ENCODE assay signal across 10 mouse cellular contexts in genomic region chr7:115865979-115866697, GRCm38 (mm10).
DNase-seq lines count a peak whose midpoint lies in the region; ATAC-seq and TF ChIP-seq lines count a peak whose summit lies in the region.
"Had no signal": no experiment of that assay in that cellular context is flagged by ENCODE, and none has a peak within 500 bp of the region (broad histone marks: within the 10 kb centered on the region; RNA-seq: fewer than 3 reads in every experiment).

No protein-coding gene starts in this region.

- H3K4me1 ChIP-seq in forebrain, postnatal 0 days (ENCODE audit: insufficient read depth): peaks cover 9% of the 10 kb centered on the region; the same call in 1 of the 2 replicates
- peaks cover 27% of the 10 kb centered on the region for H3K4me1 ChIP-seq in midbrain, embryonic 14.5 days (ENCODE audit: control insufficient read depth, insufficient read depth, low read length)

- H3K4me2 ChIP-seq in forebrain, postnatal 0 days (ENCODE audit: low read depth): no peak overlapping the region
- no peak overlapping the region for H3K4me2 ChIP-seq in midbrain, embryonic 14.5 days (ENCODE audit: low read length)
- H3K4me2 ChIP-seq: embryonic facial prominence, embryonic 15.5 days had no signal

- H3K9ac ChIP-seq in forebrain, postnatal 0 days: no peak overlapping the region
- H3K9ac ChIP-seq in midbrain, embryonic 14.5 days (replicated peaks; ENCODE audit: low read length): no peak overlapping the region
- H3K9ac ChIP-seq: embryonic facial prominence, embryonic 15.5 days had no signal

- DNase-seq in layer of hippocampus, adult 9-10 months (ENCODE audit: low spot score): peak; percentile 3
- DNase-seq in layer of hippocampus, postnatal 25 days (ENCODE audit: extremely low spot score in 1 of 2, low spot score in 1 of 2): no peak
- DNase-seq in brain, embryonic 14.5 days (ENCODE audit: low read depth): peak; percentile 95
- peak; percentile 38 for DNase-seq in forebrain, postnatal 0 days
- peak; percentile 51 for DNase-seq in midbrain, embryonic 14.5 days
- no peak for DNase-seq in thymus, postnatal 25 days
- DNase-seq in urinary bladder, postnatal 25 days (ENCODE audit: low spot score): no peak
- no peak for DNase-seq in adrenal gland, adult 2 months

- peak overlapping the region; percentile 24 for H3K27ac ChIP-seq in forebrain, postnatal 0 days (ENCODE audit: low read depth, low read length)
- H3K27ac ChIP-seq in midbrain, embryonic 14.5 days (replicated peaks; ENCODE audit: low read depth, low read length): peak overlapping the region; percentile 46; the same call in 1 of the 2 replicates
- H3K27ac ChIP-seq: embryonic facial prominence, embryonic 15.5 days; macrophage had no signal

- peak; percentile 40; the same call in 1 of the 2 replicates for ATAC-seq in forebrain, postnatal 0 days
- ATAC-seq in midbrain, embryonic 14.5 days (ENCODE audit: low FRiP score, low TSS enrichment): peak; percentile 64; the same call in 1 of the 2 replicates

- no peak for TF ChIP-seq POLR2A in brain, embryonic 14.5 days (IDR thresholded peaks at IDR 0.05; ENCODE audit: borderline replicate concordance, extremely low read depth, insufficient read depth, insufficient read length, poor library complexity, severe bottlenecking)

- TF ChIP-seq CTCF in brain, embryonic 14.5 days (IDR thresholded peaks at IDR 0.05; ENCODE audit: borderline replicate concordance, extremely low read depth, insufficient read depth, insufficient read length): no peak
- TF ChIP-seq CTCF in forebrain, postnatal 0 days (IDR thresholded peaks at IDR 0.05; ENCODE audit: low read depth): no peak

- no peaks in the 10 kb centered on the region for H3K27me3 ChIP-seq in forebrain, postnatal 0 days (ENCODE audit: insufficient read depth, low read length)
- no peaks in the 10 kb centered on the region for H3K27me3 ChIP-seq in midbrain, embryonic 14.5 days (ENCODE audit: control insufficient read depth, insufficient read depth, low read length)
- H3K27me3 ChIP-seq: embryonic facial prominence, embryonic 15.5 days had no signal

- 13% methylated on average over 9 of the region's 9 CpGs for WGBS in forebrain, postnatal 0 days
- WGBS in midbrain, embryonic 14.5 days: 5% methylated on average over 9 of the region's 9 CpGs

- no peaks in the 10 kb centered on the region for H3K9me3 ChIP-seq in forebrain, postnatal 0 days (ENCODE audit: low read length)
- no peaks in the 10 kb centered on the region for H3K9me3 ChIP-seq in midbrain, embryonic 14.5 days (ENCODE audit: control insufficient read depth, low read length)
- H3K9me3 ChIP-seq: embryonic facial prominence, embryonic 15.5 days had no signal

- H3K36me3 ChIP-seq in forebrain, postnatal 0 days (ENCODE audit: insufficient read depth): no peaks in the 10 kb centered on the region
- no peaks in the 10 kb centered on the region for H3K36me3 ChIP-seq in midbrain, embryonic 14.5 days (ENCODE audit: control insufficient read depth, insufficient read depth, low read length)
- H3K36me3 ChIP-seq: embryonic facial prominence, embryonic 15.5 days had no signal

- H3K4me3 ChIP-seq in forebrain, postnatal 0 days (ENCODE audit: low read depth, low read length): no peak overlapping the region
- no peak overlapping the region for H3K4me3 ChIP-seq in midbrain, embryonic 14.5 days (replicated peaks; ENCODE audit: low read depth, low read length)
- H3K4me3 ChIP-seq: embryonic facial prominence, embryonic 15.5 days had no signal

Comparison
In these comparisons a context has a peak if more than half of its experiments do, and no peak if none do; other contexts are left out.
1. DNase-seq: peak in layer of hippocampus, adult 9-10 months (single experiment), brain, embryonic 14.5 days (single experiment), forebrain, postnatal 0 days (single experiment) and midbrain, embryonic 14.5 days (single experiment); none in layer of hippocampus, postnatal 25 days (0 of 2), thymus, postnatal 25 days (single experiment), urinary bladder, postnatal 25 days (single experiment) and adrenal gland, adult 2 months (single experiment).